Mouse (Mus musculus): Measurements from ENCODE around the gene Nr1i2. TPM values are rescaled to one million over a fixed set of nuclear protein-coding genes. Genes with fewer than 3 reads are reported as not detected.
"Not testable (repeated sequence)": the region's sequence is repeated elsewhere in the genome, so short reads cannot be mapped to it uniquely, and the experiment has no call there.

Nr1i2 gene
- polyA plus RNA-seq, 1 experiment from 2014 or later: not detected

GRCm38 (mm10) chr16:38245379-38245778 lies 49.2 kb downstream of the Nr1i2 start:
- Histone ChIP-seq H3K9ac (no peak overlapping the region), H3K4me3 (replicated peaks; ENCODE audit: low read length) (no peak overlapping the region)
- ATAC-seq (ENCODE audit: low FRiP score): no peak

GRCm38 (mm10) chr16:38244111-38244510 lies 50.5 kb downstream of the Nr1i2 start:
- Histone ChIP-seq H3K4me3 (replicated peaks; ENCODE audit: low read length) (no peak overlapping the region), H3K27me3 (ENCODE audit: control insufficient read depth, insufficient read depth, low read length) (no peaks in the 10 kb centered on the region), H3K4me2 (replicated peaks) (no peak overlapping the region), H3K4me1 (replicated peaks; ENCODE audit: control insufficient read depth, insufficient read depth, low read length) (no peaks in the 10 kb centered on the region), H3K9ac (no peak overlapping the region), H3K36me3 (replicated peaks; ENCODE audit: control insufficient read depth, insufficient read depth) (peaks cover 37% of the 10 kb centered on the region), H3K9me3 (ENCODE audit: control insufficient read depth, low read length) (no peaks in the 10 kb centered on the region), H3K27ac (no peak overlapping the region)
- DNase-seq (ENCODE audit: low spot score): no peak
- 92% methylated on average over 6 of the region's 6 CpGs for WGBS
- no peak for ATAC-seq (ENCODE audit: low FRiP score)

More at GRCm38 (mm10) chr16:38245379-38245778, 49.2 kb downstream of the Nr1i2 start:
- Histone ChIP-seq H3K9me3 (ENCODE audit: control insufficient read depth, low read length) (no peaks in the 10 kb centered on the region), H3K4me2 (replicated peaks) (no peak overlapping the region), H3K36me3 (replicated peaks; ENCODE audit: control insufficient read depth, insufficient read depth) (peaks cover 29% of the 10 kb centered on the region), H3K27me3 (ENCODE audit: control insufficient read depth, insufficient read depth, low read length) (no peaks in the 10 kb centered on the region), H3K27ac (no peak overlapping the region), H3K4me1 (replicated peaks; ENCODE audit: control insufficient read depth, insufficient read depth, low read length) (no peaks in the 10 kb centered on the region)
- no peak for DNase-seq (ENCODE audit: low spot score)
- WGBS: 62% methylated on average over 2 of the region's 2 CpGs

GRCm38 (mm10) chr16:38240167-38240566 lies 54.5 kb downstream of the Nr1i2 start:
- no peak overlapping the region for H3K4me2 ChIP-seq (replicated peaks)
- H3K9ac ChIP-seq: no peak overlapping the region
- ATAC-seq (ENCODE audit: low FRiP score) (no peak), DNase-seq (ENCODE audit: low spot score) (no peak)
- H3K36me3 ChIP-seq (replicated peaks; ENCODE audit: control insufficient read depth, insufficient read depth): peaks cover 46% of the 10 kb centered on the region
- 97% methylated on average over 10 of the region's 10 CpGs for WGBS
- H3K9me3 ChIP-seq (ENCODE audit: control insufficient read depth, low read length): no peaks in the 10 kb centered on the region
- H3K4me3 ChIP-seq (replicated peaks; ENCODE audit: low read length): no peak overlapping the region
- no peaks in the 10 kb centered on the region for H3K27me3 ChIP-seq (ENCODE audit: control insufficient read depth, insufficient read depth, low read length)
- H3K27ac ChIP-seq: no peak overlapping the region
- no peaks in the 10 kb centered on the region for H3K4me1 ChIP-seq (replicated peaks; ENCODE audit: control insufficient read depth, insufficient read depth, low read length)

DNA sequence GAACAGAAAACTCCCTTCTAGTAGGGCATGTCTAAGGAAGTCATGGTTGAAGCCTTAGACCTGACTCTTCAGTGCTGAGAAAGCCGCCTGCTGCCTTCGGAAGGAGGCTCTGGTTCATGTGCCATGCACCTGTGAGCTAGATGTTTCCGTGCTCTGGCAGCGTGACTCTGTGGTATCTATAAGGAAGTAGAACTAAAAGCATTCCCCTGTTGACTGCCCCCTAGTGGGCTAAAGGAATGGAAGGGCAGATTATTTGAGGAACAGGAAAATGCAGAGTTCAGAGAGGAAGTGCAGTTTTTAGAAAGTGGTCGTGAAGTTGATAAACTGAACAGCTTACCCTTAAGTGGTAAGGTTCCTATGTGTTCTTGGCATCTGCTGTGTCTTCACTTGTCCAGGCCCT lies 54.9 kb downstream of the Nr1i2 start:
- H3K27me3 ChIP-seq (ENCODE audit: control insufficient read depth, insufficient read depth, low read length): no peaks in the 10 kb centered on the region
- no peak overlapping the region for H3K4me3 ChIP-seq (replicated peaks; ENCODE audit: low read length)
- DNase-seq (ENCODE audit: low spot score) (no peak), ATAC-seq (ENCODE audit: low FRiP score) (no peak)
- no peak overlapping the region for H3K4me2 ChIP-seq (replicated peaks)
- WGBS: 88% methylated on average over 5 of the region's 5 CpGs
- no peak overlapping the region for H3K27ac ChIP-seq
- H3K9me3 ChIP-seq (ENCODE audit: control insufficient read depth, low read length): no peaks in the 10 kb centered on the region
- H3K9ac ChIP-seq: no peak overlapping the region
- H3K36me3 ChIP-seq (replicated peaks; ENCODE audit: control insufficient read depth, insufficient read depth): peaks cover 46% of the 10 kb centered on the region
- no peaks in the 10 kb centered on the region for H3K4me1 ChIP-seq (replicated peaks; ENCODE audit: control insufficient read depth, insufficient read depth, low read length)

- H3K27ac ChIP-seq: no peak overlapping the region
- 77% methylated on average over 4 of the region's 4 CpGs for WGBS
Measured at GRCm38 (mm10) chr16:38236936-38237585, 57.6 kb downstream of the Nr1i2 start.

DNA sequence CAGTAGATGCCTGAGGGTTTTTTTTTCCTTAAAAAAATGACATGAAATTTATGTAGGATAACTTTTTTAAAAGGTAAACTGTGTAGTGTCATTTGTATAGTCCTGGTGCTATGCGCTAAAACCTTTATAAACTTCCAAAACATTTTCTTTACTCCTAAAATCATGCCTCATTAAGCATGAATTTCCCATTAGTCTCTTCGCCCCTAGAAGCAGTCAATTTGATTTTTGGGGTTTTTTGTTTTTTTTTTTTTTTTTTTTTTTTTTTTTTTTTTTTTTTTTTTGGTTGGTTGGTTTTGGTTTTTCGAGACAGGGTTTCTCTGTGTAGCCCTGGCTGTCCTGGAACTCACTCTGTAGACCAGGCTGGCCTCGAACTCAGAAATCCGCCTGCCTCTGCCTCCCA lies 72.1 kb downstream of the Nr1i2 start:
- H3K9me3 ChIP-seq (ENCODE audit: control insufficient read depth, low read length); H3K4me1 ChIP-seq (replicated peaks; ENCODE audit: control insufficient read depth, insufficient read depth, low read length); H3K27me3 ChIP-seq (ENCODE audit: control insufficient read depth, insufficient read depth, low read length); DNase-seq (ENCODE audit: low spot score); H3K4me3 ChIP-seq (replicated peaks; ENCODE audit: low read length); H3K4me2 ChIP-seq (replicated peaks); H3K27ac ChIP-seq; H3K9ac ChIP-seq; ATAC-seq (ENCODE audit: low FRiP score): not testable (repeated sequence)
- WGBS: 95% methylated on average over 5 of the region's 5 CpGs
- peaks cover 57% of the 10 kb centered on the region for H3K36me3 ChIP-seq (replicated peaks; ENCODE audit: control insufficient read depth, insufficient read depth)

More at GRCm38 (mm10) chr16:38236936-38237585, 57.6 kb downstream of the Nr1i2 start:
- Histone ChIP-seq H3K4me2 (replicated peaks) (no peak overlapping the region), H3K4me3 (replicated peaks; ENCODE audit: low read length) (no peak overlapping the region), H3K27me3 (ENCODE audit: control insufficient read depth, insufficient read depth, low read length) (no peaks in the 10 kb centered on the region), H3K9me3 (ENCODE audit: control insufficient read depth, low read length) (no peaks in the 10 kb centered on the region), H3K4me1 (replicated peaks; ENCODE audit: control insufficient read depth, insufficient read depth, low read length) (no peaks in the 10 kb centered on the region), H3K9ac (no peak overlapping the region), H3K36me3 (replicated peaks; ENCODE audit: control insufficient read depth, insufficient read depth) (peaks cover 37% of the 10 kb centered on the region)
- no peak for ATAC-seq (ENCODE audit: low FRiP score)
- no peak for DNase-seq (ENCODE audit: low spot score)

- H3K36me3 ChIP-seq (replicated peaks; ENCODE audit: control insufficient read depth, insufficient read depth): peaks cover 49% of the 10 kb centered on the region
- H3K9me3 ChIP-seq (ENCODE audit: control insufficient read depth, low read length): no peaks in the 10 kb centered on the region
- no peaks in the 10 kb centered on the region for H3K4me1 ChIP-seq (replicated peaks; ENCODE audit: control insufficient read depth, insufficient read depth, low read length)
- no peak for DNase-seq (ENCODE audit: low spot score)
- no peak for ATAC-seq (ENCODE audit: low FRiP score)
- no peaks in the 10 kb centered on the region for H3K27me3 ChIP-seq (ENCODE audit: control insufficient read depth, insufficient read depth, low read length)
- H3K4me2 ChIP-seq (replicated peaks): no peak overlapping the region
- H3K4me3 ChIP-seq (replicated peaks; ENCODE audit: low read length): no peak overlapping the region
- WGBS: 95% methylated on average over 7 of the region's 7 CpGs
- H3K27ac ChIP-seq: no peak overlapping the region
- H3K9ac ChIP-seq: no peak overlapping the region
Measured at GRCm38 (mm10) chr16:38205272-38205671, 89.4 kb downstream of the Nr1i2 start.

Other genes starting within 250 kb of the Nr1i2 start
- 164 and 171 TPM in 2 replicates for gene Gsk3b, start 205.8 kb downstream of the Nr1i2 start, polyA plus RNA-seq (2014; fragmentation: Nextera tagmentation; extraction: Ambion mirVana)
- 1.2 and 1.5 TPM in 2 replicates for gene Maats1, start 47.3 kb upstream of the Nr1i2 start, polyA plus RNA-seq (2014; fragmentation: Nextera tagmentation; extraction: Ambion mirVana)
- gene Cox17, start 52.2 kb upstream of the Nr1i2 start, polyA plus RNA-seq (2014; fragmentation: Nextera tagmentation; extraction: Ambion mirVana): 74.3 and 97.1 TPM in 2 replicates
- not detected in 2 replicates for gene Gm21987, start 52.2 kb upstream of the Nr1i2 start, polyA plus RNA-seq (2014; fragmentation: Nextera tagmentation; extraction: Ambion mirVana)
- 0.24 and 0.26 TPM in 2 replicates for gene Popdc2, start 67.4 kb upstream of the Nr1i2 start, polyA plus RNA-seq (2014; fragmentation: Nextera tagmentation; extraction: Ambion mirVana)
- gene Pla1a, start 138.3 kb upstream of the Nr1i2 start, polyA plus RNA-seq (2014; fragmentation: Nextera tagmentation; extraction: Ambion mirVana): 0.32 and 0.38 TPM in 2 replicates
- 136 and 146 TPM in 2 replicates for gene Adprh, start 157.9 kb upstream of the Nr1i2 start, polyA plus RNA-seq (2014; fragmentation: Nextera tagmentation; extraction: Ambion mirVana)
- 0.64 and 0.88 TPM in 2 replicates for gene Cd80, start 160.7 kb upstream of the Nr1i2 start, polyA plus RNA-seq (2014; fragmentation: Nextera tagmentation; extraction: Ambion mirVana)
- 25.0 and 29.8 TPM in 2 replicates for gene Timmdc1, start 227.8 kb upstream of the Nr1i2 start, polyA plus RNA-seq (2014; fragmentation: Nextera tagmentation; extraction: Ambion mirVana)